Mouse (Mus musculus) 416B (cell line): ENCODE data around the gene Crispld2.

Experiments used
- DNase-seq: peaks from one replicate; pipeline ENCODE4 v3.0.0; 2011; ENCODE audit warnings: low read depth

Crispld2 gene

DNA sequence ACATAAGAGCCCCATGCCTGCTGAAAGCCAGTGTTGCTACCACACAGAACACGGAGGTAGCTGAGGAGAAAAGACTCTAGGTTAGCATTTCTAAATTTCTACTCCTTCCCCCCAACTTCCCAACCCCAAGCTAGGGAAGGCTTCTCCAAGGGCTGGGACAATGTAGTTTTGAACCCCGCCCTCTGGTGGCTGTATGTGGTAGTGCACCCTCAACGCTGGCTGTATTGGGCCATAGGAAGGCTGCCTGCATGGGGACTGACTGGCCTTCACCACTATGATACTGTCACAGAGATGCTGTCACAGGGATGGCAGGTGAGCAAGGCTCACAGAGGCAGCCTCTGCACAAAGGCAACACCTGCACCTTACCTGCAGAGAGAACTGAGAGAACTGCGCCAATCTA lies 79.4 kb downstream of the Crispld2 start:
- peak; percentile 66 for DNase-seq

DNA sequence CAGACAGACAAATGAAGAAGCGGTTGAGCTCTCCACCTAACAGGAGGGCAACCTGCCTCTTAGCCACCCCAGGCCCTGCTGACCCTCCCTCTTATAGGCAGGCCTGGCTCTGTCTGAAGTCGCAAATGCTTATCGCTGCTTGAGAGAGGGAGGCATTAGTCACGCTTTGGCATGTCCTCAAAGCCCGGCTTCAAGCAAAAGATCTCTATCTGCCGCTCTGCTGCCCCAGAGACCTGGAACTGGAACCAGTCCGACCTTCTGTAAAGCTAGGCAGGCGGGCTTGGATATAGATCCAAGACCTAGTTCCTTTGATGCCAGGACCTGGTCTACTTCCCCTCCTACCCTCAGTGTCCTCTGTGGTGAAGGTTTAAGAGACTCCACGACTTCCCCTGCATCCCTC lies 80.0 kb downstream of the Crispld2 start:
- peak; percentile 35 for DNase-seq

DNA sequence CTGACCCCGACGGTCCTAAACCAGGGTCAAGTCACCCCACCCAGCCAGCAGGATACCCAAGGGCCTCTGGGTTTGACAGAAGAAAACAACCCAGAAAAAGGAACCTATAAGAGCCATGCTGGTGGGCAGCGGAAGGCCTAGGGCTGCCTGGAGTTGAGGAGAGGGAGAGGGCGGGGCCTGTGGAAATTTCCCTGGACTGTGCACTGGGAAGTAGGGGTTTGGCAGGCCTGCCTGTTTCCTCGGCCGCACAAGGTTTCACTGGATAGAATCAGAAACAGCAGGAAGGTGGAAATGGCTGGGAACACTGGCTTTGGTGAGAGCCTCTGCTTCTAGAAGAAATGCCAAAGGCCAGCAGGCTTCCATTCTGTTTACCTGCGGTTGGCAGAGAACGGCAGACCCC lies 80.6 kb downstream of the Crispld2 start:
- DNase-seq, result no peak

DNA sequence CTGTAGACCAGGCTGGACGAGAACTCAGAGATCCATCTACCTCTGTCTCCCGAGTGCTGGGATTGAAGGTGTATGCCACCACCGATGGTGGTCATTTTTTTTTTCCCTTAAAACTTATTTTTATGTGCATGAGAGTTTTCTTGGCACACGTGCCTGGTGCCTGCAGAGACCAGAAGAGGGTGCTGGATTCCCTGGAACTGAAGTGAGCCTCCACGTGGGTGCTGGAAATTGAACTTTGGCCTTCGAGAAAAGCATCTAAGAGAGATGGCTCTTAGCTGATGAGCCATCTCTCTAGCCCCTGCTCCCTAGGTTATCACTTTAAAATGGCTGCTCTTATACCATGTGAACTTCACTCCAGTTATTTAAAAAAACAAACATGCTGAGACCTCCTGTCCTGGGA lies 82.3 kb downstream of the Crispld2 start:
- DNase-seq, result no peak

GRCm38 (mm10) chr8:120075347-120075746 lies 83.1 kb downstream of the Crispld2 start:
- no peak for DNase-seq

DNA sequence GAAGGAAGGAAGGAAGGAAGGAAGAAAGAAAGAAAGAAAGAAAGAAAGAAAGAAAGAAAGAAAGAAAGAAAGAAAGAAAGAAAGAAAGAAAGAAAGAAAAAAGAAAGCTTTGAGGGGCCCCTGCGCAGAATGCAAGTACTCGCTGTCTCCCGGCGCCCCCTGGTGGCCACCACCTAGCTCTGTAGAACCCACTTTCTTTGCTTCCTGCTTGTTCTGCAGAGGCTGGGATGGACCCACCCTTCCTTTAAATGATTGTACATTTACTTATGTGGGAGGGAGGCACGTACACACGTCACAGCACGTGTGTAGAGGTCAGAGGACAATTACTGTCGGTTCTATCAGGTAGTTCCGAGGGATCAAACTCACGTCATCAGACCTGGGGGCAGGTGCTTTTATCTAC lies 85.8 kb downstream of the Crispld2 start:
- peak; percentile 67 for DNase-seq

DNA sequence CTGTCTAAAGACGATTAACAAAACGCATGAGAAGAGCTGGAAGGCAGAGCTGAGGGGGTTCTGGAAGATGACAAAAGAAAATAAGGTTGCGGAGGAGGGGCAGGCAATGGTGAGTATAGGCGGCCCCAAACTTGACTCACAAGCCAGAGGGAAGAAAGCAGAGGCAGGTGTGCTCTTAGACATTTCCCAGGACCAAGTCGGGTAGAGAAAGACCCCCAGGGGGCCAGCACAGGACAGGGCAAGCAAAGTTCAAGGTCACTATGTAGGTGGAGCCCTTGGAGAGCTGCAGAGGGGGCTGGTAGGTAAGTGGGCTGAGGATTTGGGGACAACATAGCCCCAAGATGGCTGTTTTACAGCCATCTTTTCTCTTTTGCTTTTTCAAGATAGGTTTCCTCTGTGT lies 87.1 kb downstream of the Crispld2 start:
- DNase-seq, result no peak

- DNase-seq, result no peak
Measured at GRCm38 (mm10) chr8:120083261-120083660, 91.0 kb downstream of the Crispld2 start.

GRCm38 (mm10) chr8:120084783-120085182 lies 92.5 kb downstream of the Crispld2 start:
- no peak for DNase-seq

DNA sequence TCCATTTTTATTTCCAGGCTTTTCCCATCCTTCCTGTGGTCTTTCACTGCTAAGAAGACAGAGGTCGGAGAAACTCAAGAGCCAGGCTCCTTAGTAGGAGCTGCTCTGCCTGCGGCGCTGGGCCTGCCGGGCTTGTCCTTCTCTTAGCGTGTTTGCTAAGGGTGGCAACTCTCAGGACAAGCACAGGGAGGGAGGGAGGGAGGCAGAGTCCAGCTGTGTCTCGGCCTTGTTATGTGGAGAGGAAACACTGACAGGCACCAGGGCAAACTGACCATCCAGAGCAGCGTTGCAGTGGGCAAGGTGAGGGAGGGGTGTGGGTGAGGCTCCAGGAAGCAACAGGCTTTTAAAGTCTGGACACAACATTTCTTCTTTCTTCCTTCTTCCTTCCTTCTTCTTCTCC lies 97.3 kb downstream of the Crispld2 start:
- no peak for DNase-seq

- no peak for DNase-seq
Measured at GRCm38 (mm10) chr8:120091032-120091431, 98.8 kb downstream of the Crispld2 start.

GRCm38 (mm10) chr8:120093103-120093502 lies 100.9 kb downstream of the Crispld2 start:
- DNase-seq, result no peak

- no peak for DNase-seq
Measured at GRCm38 (mm10) chr8:120094801-120095200, 102.6 kb downstream of the Crispld2 start.

GRCm38 (mm10) chr8:120096486-120096885 lies 104.2 kb downstream of the Crispld2 start:
- no peak for DNase-seq

GRCm38 (mm10) chr8:120100388-120101067 lies 108.3 kb downstream of the Crispld2 start:
- DNase-seq, result no peak

DNA sequence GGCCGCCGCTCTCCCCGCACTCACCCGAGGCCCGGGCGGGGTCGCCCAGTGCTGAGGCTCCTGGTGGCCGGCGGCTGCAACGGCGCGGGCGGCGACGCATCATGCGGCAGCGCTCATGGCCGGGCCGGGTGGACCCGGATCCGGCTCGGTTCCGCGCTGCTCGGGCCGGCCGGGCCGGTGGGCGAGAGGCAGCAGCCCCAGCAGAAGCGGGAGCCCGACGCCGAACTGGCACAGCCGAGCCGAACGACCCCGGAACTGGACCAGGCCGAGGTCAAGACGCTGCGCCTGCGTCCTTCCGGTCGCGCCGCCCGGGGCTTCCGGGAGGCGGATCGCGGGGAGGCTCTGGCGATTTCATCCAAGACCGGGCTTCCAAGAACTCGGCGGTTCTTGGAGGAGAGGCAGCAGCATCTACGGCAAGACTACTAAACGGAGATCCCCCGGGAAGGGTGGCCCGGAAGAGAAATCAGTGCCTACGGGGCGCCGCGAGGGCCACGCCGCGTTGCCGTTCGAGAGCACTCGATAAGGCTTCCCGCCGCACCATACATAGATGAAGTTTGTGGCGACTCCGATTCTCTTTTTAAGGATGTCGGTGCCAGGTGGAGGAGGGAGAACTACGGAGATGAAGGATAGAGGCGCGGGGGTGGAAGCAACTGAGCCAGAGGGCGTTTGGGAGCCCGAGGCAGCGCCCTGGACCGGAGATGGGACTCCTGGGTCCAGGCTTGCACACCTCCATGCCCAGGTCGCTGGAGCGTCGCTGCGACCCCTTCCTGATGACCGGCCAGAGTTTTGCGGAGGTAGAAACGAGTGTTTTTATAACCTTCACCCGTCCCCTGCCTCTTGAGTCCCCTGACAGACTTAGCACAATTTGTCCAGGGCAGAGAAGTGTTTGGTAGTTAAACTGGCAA lies 109.1 kb downstream of the Crispld2 start, which contains the start of gene Zdhhc7:
Zdhhc7 (minus strand) TSS at position 415 of the 905 bp plus-strand sequence.
- DNase-seq, result peak; percentile 70
